Mouse (Mus musculus) E14TG2a.4 (cell line): Measurements from ENCODE around the gene Gucd1.
A peak's percentile ranks its signal among the peaks of the same experiment; 100 is the strongest.
"Not testable (repeated sequence)": the region's sequence is repeated elsewhere in the genome, so short reads cannot be mapped to it uniquely, and the experiment has no call there.

Experiments used
- H3K27me3 ChIP-seq: 2 replicates; pipeline ENCODE4 v1.6.1; 2014; ENCODE audit warnings: low read length, control low read depth; ENCODE audit not compliant: insufficient read depth
- H3K36me3 ChIP-seq: 2 replicates; pipeline ENCODE4 v1.6.1; 2014; ENCODE audit warnings: low read length, control low read depth; ENCODE audit not compliant: insufficient read depth
- H3K4me1 ChIP-seq: replicated peaks from 2 replicates; pipeline ENCODE4 v1.6.1; 2014; ENCODE audit warnings: low read depth, low read length, control low read depth
- H3K4me3 ChIP-seq: replicated peaks from 2 replicates; pipeline ENCODE4 v1.5.1; 2014; ENCODE audit warnings: mild to moderate bottlenecking, low read length
- H3K9me3 ChIP-seq: 2 replicates; pipeline ENCODE4 v1.6.1; 2014; ENCODE audit warnings: low read length, control low read depth
- CTCF ChIP-seq: conservative IDR thresholded peaks from 2 replicates; pipeline ENCODE4 v1.5.1; 2014; ENCODE audit warnings: low read length
- NANOG ChIP-seq: IDR thresholded peaks from 2 replicates; pipeline ENCODE4 v1.6.1; 2014; ENCODE audit warnings: borderline replicate concordance, low read length, mixed read lengths
- POU5F1 ChIP-seq: IDR thresholded peaks from 2 replicates; pipeline ENCODE4 v1.6.1; 2014; ENCODE audit warnings: low read length, borderline replicate concordance

Gene Gucd1

DNA sequence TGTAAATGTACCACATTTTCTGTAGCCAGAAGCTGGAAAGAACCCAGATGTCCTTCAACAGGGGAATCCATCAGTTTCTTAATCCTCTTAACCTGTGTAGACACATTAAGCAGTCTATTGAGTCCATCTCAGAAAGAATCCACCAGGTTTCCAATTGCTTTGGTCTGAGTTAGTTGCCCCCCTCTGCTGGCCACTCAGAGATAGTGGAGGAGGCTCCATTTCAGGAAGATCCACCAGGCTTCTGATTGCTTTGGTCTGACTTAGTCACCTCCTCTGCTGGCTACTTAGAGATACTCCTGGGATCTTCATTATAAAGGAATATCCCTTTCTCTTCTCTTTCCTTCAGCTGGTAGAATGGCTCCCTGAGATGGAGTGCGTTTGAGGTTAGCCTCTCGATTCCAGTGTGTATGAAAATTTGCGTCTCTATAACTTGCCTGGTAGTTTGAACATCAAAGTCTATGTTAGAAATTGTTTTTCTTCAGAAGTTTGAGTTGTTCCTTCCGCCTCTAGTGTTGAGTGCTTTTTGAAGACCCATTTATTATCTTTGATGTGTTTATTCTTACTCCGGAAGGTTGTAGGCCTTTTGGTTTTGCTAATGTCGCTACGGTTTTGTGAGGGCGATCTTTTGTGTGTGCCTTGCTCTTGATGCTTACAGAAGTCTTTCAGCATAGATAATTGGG lies 100.3 kb downstream of the Gucd1 start:
- TF ChIP-seq POU5F1, result no peak
- TF ChIP-seq NANOG, result no peak
- no peak; the same call in 1 of the 2 replicates for TF ChIP-seq CTCF

DNA sequence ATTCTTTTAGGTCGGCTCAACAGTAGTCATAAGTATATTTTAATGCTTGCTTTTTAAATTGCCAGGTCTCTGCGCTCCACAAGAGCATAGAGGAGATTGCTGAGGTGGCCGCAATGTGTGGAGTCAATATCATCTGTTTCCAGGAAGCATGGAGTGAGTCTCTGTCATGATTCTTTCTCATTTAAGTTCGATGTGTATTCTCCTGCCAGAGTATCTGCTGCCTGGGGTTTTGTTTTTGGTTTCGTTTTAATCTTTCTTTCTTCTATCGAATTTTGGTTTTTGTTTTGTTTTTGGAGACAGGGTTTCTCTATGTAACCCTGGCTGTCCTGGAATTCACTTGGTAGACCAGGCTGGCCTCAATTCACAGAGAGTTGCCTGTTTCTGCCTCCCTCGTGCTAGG lies 102.8 kb downstream of the Gucd1 start:
- Histone ChIP-seq H3K4me1 (peaks cover 8% of the 10 kb centered on the region), H3K36me3 (no peaks in the 10 kb centered on the region), H3K27me3 (0 out of 2 replicates have a peak, but pooled peaks cover 1% of the 10 kb centered on the region), H3K4me3 (no peak overlapping the region), H3K9me3 (no peaks in the 10 kb centered on the region)
- TF ChIP-seq CTCF (no peak), POU5F1 (no peak), NANOG (no peak)

More for the DNA sequence above, 100.3 kb downstream of the Gucd1 start:
- Histone ChIP-seq H3K4me3 (no peak overlapping the region), H3K27me3 (no peaks in the 10 kb centered on the region), H3K36me3 (no peaks in the 10 kb centered on the region), H3K9me3 (no peaks in the 10 kb centered on the region), H3K4me1 (peaks cover 8% of the 10 kb centered on the region)

DNA sequence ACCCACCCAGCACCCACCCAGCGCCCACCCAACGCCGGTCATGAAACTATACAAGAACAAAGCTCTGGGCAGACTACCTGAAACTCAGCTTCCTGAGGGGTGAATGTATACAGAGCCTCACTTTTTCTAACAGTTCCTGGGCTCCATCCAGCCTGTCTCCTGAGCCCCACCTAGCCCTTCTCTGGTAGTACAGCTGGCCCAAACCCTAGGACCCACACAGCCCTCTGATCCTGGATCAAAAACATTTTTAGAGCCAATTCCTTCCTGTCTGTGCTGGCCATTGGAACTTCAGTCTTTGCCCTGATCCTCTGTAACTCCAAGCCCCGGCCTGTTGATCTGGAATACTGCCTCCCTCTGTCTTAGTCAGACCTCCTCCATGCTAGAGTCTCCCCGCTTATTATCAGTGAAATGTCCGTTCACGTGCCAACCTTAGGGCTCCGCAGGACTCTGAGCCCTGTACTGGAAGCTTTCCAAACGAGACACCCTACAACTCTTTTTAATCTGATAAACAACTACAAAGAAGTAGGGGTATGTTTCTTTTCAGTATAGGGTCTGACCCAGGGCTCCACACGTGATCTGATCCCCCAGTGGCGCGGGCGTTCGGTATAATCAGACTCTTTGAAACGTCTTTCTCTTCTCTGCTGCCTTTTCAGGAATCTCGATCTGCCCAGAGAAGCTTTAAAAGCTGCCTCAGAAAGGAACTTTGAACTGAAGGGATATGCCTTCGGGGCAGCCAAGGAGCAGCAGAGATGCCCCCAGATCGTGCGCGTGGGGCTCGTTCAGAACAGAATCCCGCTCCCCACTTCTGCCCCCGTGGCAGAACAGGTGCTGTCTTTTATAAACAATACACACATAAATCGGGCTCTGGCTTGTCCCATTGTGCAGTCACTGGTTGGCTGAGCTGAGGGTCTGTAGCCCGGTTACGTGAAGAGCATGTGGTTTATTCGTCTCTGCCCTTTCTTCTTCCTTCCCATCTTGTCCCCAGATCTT lies 105.4 kb downstream of the Gucd1 start:
- no peak overlapping the region for H3K4me3 ChIP-seq
- H3K36me3 ChIP-seq, result no peaks in the 10 kb centered on the region
- H3K27me3 ChIP-seq, result peaks cover 6% of the 10 kb centered on the region; the same call in 1 of the 2 replicates
- TF ChIP-seq NANOG, result no peak
- no peak for TF ChIP-seq CTCF
- no peak for TF ChIP-seq POU5F1
- peaks cover 8% of the 10 kb centered on the region for H3K4me1 ChIP-seq
- H3K9me3 ChIP-seq, result no peaks in the 10 kb centered on the region

GRCm38 (mm10) chr10:75411343-75412113 lies 106.2 kb downstream of the Gucd1 start:
- not testable (repeated sequence) for H3K4me3 ChIP-seq, H3K9me3 ChIP-seq, H3K36me3 ChIP-seq
- Histone ChIP-seq H3K27me3 (peaks cover 12% of the 10 kb centered on the region), H3K4me1 (peaks cover 15% of the 10 kb centered on the region)

GRCm38 (mm10) chr10:75407741-75408140 lies 110.0 kb downstream of the Gucd1 start:
- peaks cover 16% of the 10 kb centered on the region for H3K27me3 ChIP-seq
- no peaks in the 10 kb centered on the region for H3K36me3 ChIP-seq
- no peak overlapping the region for H3K4me3 ChIP-seq
- peaks cover 16% of the 10 kb centered on the region for H3K4me1 ChIP-seq
- H3K9me3 ChIP-seq, result no peaks in the 10 kb centered on the region
- no peak for TF ChIP-seq NANOG
- TF ChIP-seq POU5F1, result no peak
- no peak for TF ChIP-seq CTCF

DNA sequence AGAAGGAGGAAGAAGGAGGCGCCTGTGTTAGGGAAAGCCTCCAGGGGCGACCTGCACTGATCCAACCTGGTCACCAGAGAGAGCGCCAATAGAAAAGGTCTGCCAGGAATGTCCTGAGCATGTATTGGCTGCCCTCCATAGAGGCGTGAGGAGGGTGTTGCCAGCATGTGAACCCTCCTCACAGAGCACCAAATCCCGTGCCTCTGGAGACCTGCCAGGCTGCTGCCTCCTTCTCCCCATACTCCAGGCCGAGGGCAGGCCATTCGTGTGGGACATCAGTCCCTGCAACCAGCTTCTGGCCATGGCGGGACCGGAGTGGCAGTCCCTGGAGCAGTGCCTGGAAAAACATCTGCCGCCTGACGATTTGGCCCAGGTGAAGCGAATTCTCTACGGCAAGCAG lies 111.0 kb downstream of the Gucd1 start:
- Histone ChIP-seq H3K36me3 (no peaks in the 10 kb centered on the region), H3K4me1 (peaks cover 16% of the 10 kb centered on the region), H3K9me3 (no peaks in the 10 kb centered on the region), H3K27me3 (peaks cover 16% of the 10 kb centered on the region), H3K4me3 (peak overlapping the region; percentile 68)
- no peak for TF ChIP-seq NANOG
- no peak for TF ChIP-seq POU5F1
- TF ChIP-seq CTCF, result no peak

- H3K4me1 ChIP-seq, result peaks cover 16% of the 10 kb centered on the region
- H3K27me3 ChIP-seq, result peaks cover 16% of the 10 kb centered on the region
- H3K36me3 ChIP-seq, result no peaks in the 10 kb centered on the region
- no peaks in the 10 kb centered on the region for H3K9me3 ChIP-seq
- peak overlapping the region; percentile 68 for H3K4me3 ChIP-seq
- TF ChIP-seq POU5F1, result no peak
- TF ChIP-seq CTCF, result no peak
- TF ChIP-seq NANOG, result no peak
These were observed 111.9 kb downstream of the Gucd1 start for GRCm38 (mm10) chr10:75405916-75406315.

DNA sequence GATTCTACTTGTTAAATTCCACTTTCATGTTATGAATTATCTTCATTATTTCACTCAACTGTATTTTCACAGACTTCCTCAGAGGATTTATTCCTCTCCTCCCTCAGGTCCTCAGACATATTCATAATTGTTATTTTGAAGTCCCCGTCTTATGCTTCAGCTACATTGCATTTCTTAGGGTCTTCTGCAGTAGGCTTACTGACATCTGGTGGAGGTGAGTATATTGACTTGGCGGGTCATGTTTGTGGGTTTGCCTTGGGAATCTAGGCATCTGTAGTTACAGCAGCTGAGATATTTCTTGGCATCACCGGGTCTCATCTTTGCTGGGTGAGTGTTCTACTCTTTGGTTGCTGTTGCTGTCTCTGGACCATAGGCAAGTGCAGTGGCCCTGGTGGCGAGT lies 116.8 kb downstream of the Gucd1 start, which contains the start of gene Upb1:
Gene Upb1 (plus strand): TSS at position 158 of the 400 bp plus-strand sequence.
- H3K9me3 ChIP-seq, result no peaks in the 10 kb centered on the region
- peaks cover 9% of the 10 kb centered on the region for H3K4me1 ChIP-seq
- TF ChIP-seq POU5F1, result no peak
- TF ChIP-seq NANOG, result no peak
- no peak for TF ChIP-seq CTCF
- H3K27me3 ChIP-seq, result no peaks in the 10 kb centered on the region
- H3K4me3 ChIP-seq, result no peak within 1 kb of the TSS
- no peaks in the 10 kb centered on the region for H3K36me3 ChIP-seq
